25 mouse cellular contexts compared by ENCODE assay signal in the genomic region with DNA sequence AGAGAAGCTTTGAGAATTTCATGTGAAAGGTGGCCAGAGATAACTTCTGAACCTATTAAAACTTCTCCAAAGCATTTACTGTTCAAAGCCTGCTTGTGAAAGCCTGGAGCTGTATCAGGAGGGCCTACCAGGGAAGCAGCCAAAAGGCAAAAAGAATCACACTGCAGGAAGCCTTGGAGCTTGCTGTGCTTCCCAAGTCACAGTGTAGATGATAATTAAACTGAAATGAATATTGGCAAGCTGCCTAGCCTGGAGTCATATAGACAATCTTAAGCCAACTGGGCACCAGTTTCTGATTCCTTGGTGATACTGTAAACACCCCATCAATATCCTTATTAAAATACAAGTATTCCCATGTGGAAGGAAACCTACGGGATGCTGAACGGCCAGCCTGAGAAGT.
DNase-seq lines count a peak whose midpoint lies in the region; ATAC-seq and TF ChIP-seq lines count a peak whose summit lies in the region.
"Had no signal": no experiment of that assay in that cellular context is flagged by ENCODE, and none has a peak within 500 bp of the region (broad histone marks: within the 10 kb centered on the region; RNA-seq: fewer than 3 reads in every experiment).

No protein-coding gene starts in this region.

- H3K9me3 ChIP-seq in hindbrain, embryonic 16.5 days (ENCODE audit: control insufficient read depth, low read length): no peaks in the 10 kb centered on the region
- H3K9me3 ChIP-seq in hindbrain, embryonic 10.5 days: no peaks in the 10 kb centered on the region
- H3K9me3 ChIP-seq in midbrain, postnatal 0 days (ENCODE audit: low read length): no peaks in the 10 kb centered on the region
- H3K9me3 ChIP-seq in midbrain, embryonic 11.5 days (ENCODE audit: control insufficient read depth, low read length): no peaks in the 10 kb centered on the region
- H3K9me3 ChIP-seq in forebrain, postnatal 0 days (ENCODE audit: low read length): no peaks in the 10 kb centered on the region
- H3K9me3 ChIP-seq: embryonic facial prominence, embryonic 10.5 days; heart, embryonic 13.5 days; kidney, embryonic 15.5 days; limb, embryonic 15.5 days; lung, embryonic 15.5 days had no signal

- peak; percentile 24 for DNase-seq in cerebellum, adult 9-10 months
- no peak for DNase-seq in hindbrain, embryonic 10.5 days (ENCODE audit: low spot score)
- peak; percentile 43 for DNase-seq in midbrain, postnatal 0 days (ENCODE audit: low spot score)
- no peak for DNase-seq in midbrain, embryonic 11.5 days (ENCODE audit: low spot score, missing footprints)
- DNase-seq in forebrain, postnatal 0 days: peak; percentile 63
- no peak for DNase-seq in thymus, postnatal 36 days
- DNase-seq: adrenal gland, postnatal 25 days; gastrocnemius, postnatal 25 days; heart, adult 18-20 months; heart, postnatal 14 days; kidney, postnatal 36 days; lung, postnatal 4 days; right cerebral cortex, postnatal 14 days; thymus, adult 2 months had no signal

- WGBS in hindbrain, embryonic 16.5 days: 45% methylated on average over 2 of the region's 2 CpGs
- WGBS in hindbrain, embryonic 10.5 days: 85% methylated on average over 2 of the region's 2 CpGs
- WGBS in midbrain, postnatal 0 days: 48% methylated on average over 2 of the region's 2 CpGs
- 95% methylated on average over 2 of the region's 2 CpGs for WGBS in midbrain, embryonic 11.5 days
- 45% methylated on average over 2 of the region's 2 CpGs for WGBS in forebrain, postnatal 0 days

- H3K4me3 ChIP-seq in hindbrain, embryonic 16.5 days (ENCODE audit: low read length): no peak overlapping the region
- no peak overlapping the region for H3K4me3 ChIP-seq in hindbrain, embryonic 10.5 days
- H3K4me3 ChIP-seq in midbrain, postnatal 0 days (ENCODE audit: low read depth, low read length): no peak overlapping the region
- H3K4me3 ChIP-seq in midbrain, embryonic 11.5 days (ENCODE audit: low read depth, low read length): no peak overlapping the region
- H3K4me3 ChIP-seq in forebrain, postnatal 0 days (ENCODE audit: low read depth, low read length): no peak overlapping the region
- H3K4me3 ChIP-seq: embryonic facial prominence, embryonic 10.5 days; heart, embryonic 13.5 days; kidney, embryonic 15.5 days; limb, embryonic 15.5 days; lung, embryonic 15.5 days had no signal

- no peaks in the 10 kb centered on the region for H3K36me3 ChIP-seq in hindbrain, embryonic 16.5 days (ENCODE audit: control insufficient read depth, insufficient read depth, low read length)
- H3K36me3 ChIP-seq in hindbrain, embryonic 10.5 days: no peaks in the 10 kb centered on the region
- no peaks in the 10 kb centered on the region for H3K36me3 ChIP-seq in midbrain, postnatal 0 days (ENCODE audit: insufficient read depth, low read length)
- no peaks in the 10 kb centered on the region for H3K36me3 ChIP-seq in midbrain, embryonic 11.5 days (ENCODE audit: control insufficient read depth, insufficient read depth, low read length)
- no peaks in the 10 kb centered on the region for H3K36me3 ChIP-seq in forebrain, postnatal 0 days (ENCODE audit: insufficient read depth)
- H3K36me3 ChIP-seq: embryonic facial prominence, embryonic 10.5 days; heart, embryonic 13.5 days; kidney, embryonic 15.5 days; limb, embryonic 15.5 days; lung, embryonic 15.5 days had no signal

- ATAC-seq in cerebellum, adult (ENCODE audit: insufficient number of reproducible peaks, low FRiP score, low TSS enrichment): no peak
- 0 out of 2 replicates have a peak, but pooled peaks have one; percentile 48 for ATAC-seq in hindbrain, embryonic 16.5 days
- no peak for ATAC-seq in midbrain, postnatal 0 days (ENCODE audit: low FRiP score)
- no peak for ATAC-seq in midbrain, embryonic 11.5 days (ENCODE audit: low FRiP score)
- peak; percentile 66 for ATAC-seq in forebrain, postnatal 0 days
- ATAC-seq: CD4-positive, CD25-positive, alpha-beta regulatory T cell, adult 4 months; intestine, postnatal 0 days had no signal

- H3K4me1 ChIP-seq in hindbrain, embryonic 16.5 days (ENCODE audit: control insufficient read depth, insufficient read depth, low read depth, low read length): no peaks in the 10 kb centered on the region
- no peaks in the 10 kb centered on the region for H3K4me1 ChIP-seq in hindbrain, embryonic 10.5 days (replicated peaks)
- H3K4me1 ChIP-seq in midbrain, postnatal 0 days (ENCODE audit: insufficient read depth, low read length): no peaks in the 10 kb centered on the region
- H3K4me1 ChIP-seq in midbrain, embryonic 11.5 days (ENCODE audit: control insufficient read depth, insufficient read depth, low read length): no peaks in the 10 kb centered on the region
- H3K4me1 ChIP-seq in forebrain, postnatal 0 days (ENCODE audit: insufficient read depth): no peaks in the 10 kb centered on the region
- H3K4me1 ChIP-seq: embryonic facial prominence, embryonic 10.5 days; heart, embryonic 13.5 days; kidney, embryonic 15.5 days; limb, embryonic 15.5 days; lung, embryonic 15.5 days had no signal

- no peak for TF ChIP-seq CTCF in midbrain, postnatal 0 days (IDR thresholded peaks at IDR 0.05)
- TF ChIP-seq CTCF in forebrain, postnatal 0 days (IDR thresholded peaks at IDR 0.05; ENCODE audit: low read depth): no peak

- no peak overlapping the region for H3K4me2 ChIP-seq in hindbrain, embryonic 16.5 days (ENCODE audit: low read length)
- no peak overlapping the region for H3K4me2 ChIP-seq in midbrain, postnatal 0 days (ENCODE audit: low read depth, low read length, poor library complexity, severe bottlenecking)
- no peak overlapping the region for H3K4me2 ChIP-seq in midbrain, embryonic 11.5 days
- no peak overlapping the region for H3K4me2 ChIP-seq in forebrain, postnatal 0 days (ENCODE audit: low read depth)
- H3K4me2 ChIP-seq: heart, embryonic 13.5 days; kidney, embryonic 15.5 days; limb, embryonic 15.5 days; lung, embryonic 15.5 days had no signal

- H3K27ac ChIP-seq in hindbrain, embryonic 16.5 days (ENCODE audit: low read depth, low read length): no peak overlapping the region
- H3K27ac ChIP-seq in hindbrain, embryonic 10.5 days: no peak overlapping the region
- no peak overlapping the region for H3K27ac ChIP-seq in midbrain, postnatal 0 days (ENCODE audit: low read depth, low read length)
- no peak overlapping the region for H3K27ac ChIP-seq in midbrain, embryonic 11.5 days (ENCODE audit: low read depth, low read length)
- H3K27ac ChIP-seq in forebrain, postnatal 0 days (ENCODE audit: low read depth, low read length): no peak overlapping the region
- H3K27ac ChIP-seq: embryonic facial prominence, embryonic 10.5 days; heart, embryonic 13.5 days; kidney, embryonic 15.5 days; limb, embryonic 15.5 days; liver, embryonic 14.5 days; lung, embryonic 15.5 days; stomach, postnatal 0 days had no signal

- H3K9ac ChIP-seq in hindbrain, embryonic 16.5 days (ENCODE audit: low read depth, low read length): no peak overlapping the region
- no peak overlapping the region for H3K9ac ChIP-seq in midbrain, postnatal 0 days (replicated peaks; ENCODE audit: low read length, poor library complexity, severe bottlenecking)
- no peak overlapping the region for H3K9ac ChIP-seq in midbrain, embryonic 11.5 days (ENCODE audit: low read length)
- H3K9ac ChIP-seq in forebrain, postnatal 0 days: no peak overlapping the region
- H3K9ac ChIP-seq: heart, embryonic 13.5 days; kidney, embryonic 15.5 days; limb, embryonic 15.5 days; liver, embryonic 14.5 days; lung, embryonic 15.5 days had no signal

- no peaks in the 10 kb centered on the region for H3K27me3 ChIP-seq in hindbrain, embryonic 16.5 days (replicated peaks; ENCODE audit: control insufficient read depth, insufficient read depth, low read length)
- H3K27me3 ChIP-seq in hindbrain, embryonic 10.5 days (ENCODE audit: insufficient read depth, poor library complexity, severe bottlenecking): no peaks in the 10 kb centered on the region
- no peaks in the 10 kb centered on the region for H3K27me3 ChIP-seq in midbrain, postnatal 0 days (ENCODE audit: insufficient read depth, low read length)
- H3K27me3 ChIP-seq in midbrain, embryonic 11.5 days (ENCODE audit: control insufficient read depth, insufficient read depth, low read length): no peaks in the 10 kb centered on the region
- H3K27me3 ChIP-seq in forebrain, postnatal 0 days (ENCODE audit: insufficient read depth, low read length): no peaks in the 10 kb centered on the region
- H3K27me3 ChIP-seq: heart, embryonic 13.5 days; kidney, embryonic 15.5 days; limb, embryonic 15.5 days; lung, embryonic 15.5 days had no signal

Comparison
In these comparisons a context has a peak if more than half of its experiments do, and no peak if none do; other contexts are left out.
1. DNase-seq: peak in cerebellum, adult 9-10 months (single experiment), midbrain, postnatal 0 days (single experiment) and forebrain, postnatal 0 days (single experiment); none in hindbrain, embryonic 10.5 days (single experiment), midbrain, embryonic 11.5 days (single experiment) and thymus, postnatal 36 days (0 of 2).
2. ATAC-seq: peak in hindbrain, embryonic 16.5 days (single experiment) and forebrain, postnatal 0 days (single experiment); none in cerebellum, adult (single experiment), midbrain, postnatal 0 days (single experiment) and midbrain, embryonic 11.5 days (single experiment).